Comparison of ENCODE assay signal across 28 mouse cellular contexts in genomic region chr11:52942967-52943366, GRCm38 (mm10).
"Had no signal": no experiment of that assay in that cellular context is flagged by ENCODE, and none has a peak within 500 bp of the region (broad histone marks: within the 10 kb centered on the region; RNA-seq: fewer than 3 reads in every experiment).

No protein-coding gene starts in this region.

- H3K4me3 ChIP-seq: heart, adult 2 months; heart, embryonic 13.5 days; heart, embryonic 15.5 days; hindbrain, embryonic 13.5 days; hindbrain, embryonic 15.5 days; kidney, embryonic 15.5 days; limb, embryonic 13.5 days; limb, embryonic 15.5 days; liver, embryonic 13.5 days; liver, embryonic 15.5 days had no signal

- H3K9me3 ChIP-seq: heart, embryonic 13.5 days; heart, embryonic 15.5 days; hindbrain, embryonic 13.5 days; hindbrain, embryonic 15.5 days; kidney, embryonic 15.5 days; limb, embryonic 13.5 days; limb, embryonic 15.5 days; liver, embryonic 13.5 days; liver, embryonic 15.5 days had no signal

- H3K36me3 ChIP-seq: heart, embryonic 13.5 days; heart, embryonic 15.5 days; hindbrain, embryonic 13.5 days; hindbrain, embryonic 15.5 days; kidney, embryonic 15.5 days; limb, embryonic 13.5 days; limb, embryonic 15.5 days; liver, embryonic 13.5 days; liver, embryonic 15.5 days had no signal

- H3K4me1 ChIP-seq: hindbrain, embryonic 15.5 days; kidney, embryonic 15.5 days; limb, embryonic 15.5 days; liver, embryonic 13.5 days; liver, embryonic 15.5 days had no signal

- H3K4me2 ChIP-seq: heart, embryonic 11.5 days; heart, embryonic 13.5 days; heart, embryonic 15.5 days; hindbrain, embryonic 13.5 days; hindbrain, embryonic 15.5 days; kidney, embryonic 15.5 days; limb, embryonic 13.5 days; limb, embryonic 15.5 days; liver, embryonic 11.5 days; liver, embryonic 13.5 days; liver, embryonic 15.5 days had no signal

- H3K9ac ChIP-seq: heart, embryonic 13.5 days; heart, embryonic 15.5 days; hindbrain, embryonic 13.5 days; hindbrain, embryonic 15.5 days; kidney, embryonic 15.5 days; limb, embryonic 13.5 days; limb, embryonic 15.5 days; liver, embryonic 13.5 days; liver, embryonic 15.5 days had no signal

- H3K27me3 ChIP-seq: heart, embryonic 13.5 days; heart, embryonic 15.5 days; hindbrain, embryonic 13.5 days; hindbrain, embryonic 15.5 days; kidney, embryonic 15.5 days; limb, embryonic 13.5 days; limb, embryonic 15.5 days; liver, embryonic 13.5 days; liver, embryonic 15.5 days had no signal

- H3K27ac ChIP-seq: heart, adult 2 months; heart, embryonic 13.5 days; heart, embryonic 15.5 days; hindbrain, embryonic 13.5 days; hindbrain, embryonic 15.5 days; hindbrain, postnatal 0 days; kidney, embryonic 15.5 days; kidney, postnatal 0 days; limb, embryonic 13.5 days; limb, embryonic 15.5 days; liver, embryonic 13.5 days; liver, embryonic 15.5 days had no signal

- ATAC-seq: hindbrain, postnatal 0 days; intestine, embryonic 16.5 days had no signal

- DNase-seq: gastrocnemius, postnatal 14 days; gastrocnemius, postnatal 36 days; heart, adult 11 months; heart, adult 2 months; heart, postnatal 14 days; heart, postnatal 36 days; kidney, adult 11 months; kidney, adult 2 months; kidney, adult 9 months; kidney, postnatal 14 days; kidney, postnatal 36 days; layer of hippocampus, adult 9-11 months; layer of hippocampus, postnatal 36 days; left cerebral cortex, postnatal 4 days; liver, embryonic 13.5 days had no signal
